Mouse (Mus musculus) MEL (cell line): ENCODE measurements around the gene Tgfb1i1. TPM values are rescaled to one million over a fixed set of nuclear protein-coding genes. Genes with fewer than 3 reads are reported as not detected.

ENCODE experiments used
- DNase-seq: peaks from one replicate; pipeline ENCODE4 v3.0.0; 2011; ENCODE audit warnings: low read depth, low spot score
- H3K27ac ChIP-seq: 2 replicates; pipeline ENCODE4 v1.5.1; 2012; ENCODE audit warnings: low read depth, mild to moderate bottlenecking, control low read depth, low read length, moderate library complexity; ENCODE audit not compliant: control insufficient read depth
- H3K27me3 ChIP-seq, 2 experiments: fragments of 150-350 bp in 1 of 2; sonication (generic) in 1 of 2; 2 replicates each; pipeline ENCODE4 v1.6.1; 2012; ENCODE audit warnings: low read length in 2 of 2, mild to moderate bottlenecking in 2 of 2, improper control_type of control experiment in 1 of 2, moderate library complexity in 1 of 2; ENCODE audit not compliant: insufficient read depth in 2 of 2, control insufficient read depth in 1 of 2
- H3K36me3 ChIP-seq, 2 experiments: 2 replicates each; pipeline ENCODE4 v1.6.1; 2012 to 2014; ENCODE audit warnings: low read length in 2 of 2, improper control_type of control experiment in 1 of 2, inconsistent platforms in 1 of 2, mild to moderate bottlenecking in 1 of 2; ENCODE audit not compliant: insufficient read depth in 2 of 2, control insufficient read depth in 1 of 2
- H3K4me1 ChIP-seq, 2 experiments: fragments of 150-350 bp in 1 of 2; sonication (generic) in 1 of 2; 2 replicates each; pipeline ENCODE4 v1.6.1; 2012; ENCODE audit warnings: low read length in 2 of 2, improper control_type of control experiment in 1 of 2, mild to moderate bottlenecking in 1 of 2; ENCODE audit not compliant: insufficient read depth in 2 of 2, control insufficient read depth in 1 of 2
- H3K4me3 ChIP-seq, 2 experiments: fragments of 150-350 bp in 1 of 2; sonication (generic) in 1 of 2; 2 replicates each; pipeline ENCODE4 v1.5.1; 2012; ENCODE audit warnings: low read depth in 2 of 2, low read length in 2 of 2, mild to moderate bottlenecking in 2 of 2, moderate library complexity in 2 of 2, control low read depth in 1 of 2, improper control_type of control experiment in 1 of 2; ENCODE audit not compliant: control insufficient read depth in 1 of 2, insufficient read depth in 1 of 2
- H3K79me2 ChIP-seq: 2 replicates; pipeline ENCODE4 v1.6.1; 2012; ENCODE audit warnings: mild to moderate bottlenecking, low read length, moderate library complexity; ENCODE audit not compliant: control insufficient read depth, poor library complexity, insufficient read depth
- H3K9ac ChIP-seq: 2 replicates; pipeline ENCODE4 v1.6.1; 2012; ENCODE audit warnings: low read depth, mild to moderate bottlenecking, control low read depth, low read length, moderate library complexity; ENCODE audit not compliant: control insufficient read depth, poor library complexity, severe bottlenecking
- H3K9me3 ChIP-seq: fragments of 150-350 bp; sonication (generic); replicated peaks from 2 replicates; pipeline ENCODE4 v1.6.1; 2012; ENCODE audit warnings: mild to moderate bottlenecking, low read length, improper control_type of control experiment, moderate library complexity; ENCODE audit not compliant: insufficient read depth
- BHLHE40 ChIP-seq: IDR thresholded peaks from 2 replicates; pipeline ENCODE4 v1.6.1; 2012; ENCODE audit warnings: low read depth, mild to moderate bottlenecking, inconsistent platforms, low read length, improper control_type of control experiment, borderline replicate concordance
- ELF1 ChIP-seq: IDR thresholded peaks from 2 replicates; pipeline ENCODE4 v1.6.1; 2014; ENCODE audit warnings: low read depth, mild to moderate bottlenecking, inconsistent platforms, low read length, improper control_type of control experiment, moderate library complexity
- GATA1 ChIP-seq: IDR thresholded peaks from 2 replicates; pipeline ENCODE4 v1.6.1; 2011; ENCODE audit warnings: low read depth, low read length, improper control_type of control experiment
- MAX ChIP-seq: IDR thresholded peaks from 2 replicates; pipeline ENCODE4 v1.6.1; 2011; ENCODE audit warnings: low read length, improper control_type of control experiment
- MXI1 ChIP-seq: IDR thresholded peaks from 2 replicates; pipeline ENCODE4 v1.6.1; 2011; ENCODE audit warnings: mild to moderate bottlenecking, low read depth, low read length, improper control_type of control experiment
- MYB ChIP-seq: IDR thresholded peaks from 2 replicates; pipeline ENCODE4 v1.6.1; 2011; ENCODE audit warnings: mild to moderate bottlenecking, low read depth, low read length, improper control_type of control experiment
- MYC ChIP-seq: IDR thresholded peaks from 2 replicates; pipeline ENCODE4 v1.6.1; 2011; ENCODE audit warnings: low read depth, mild to moderate bottlenecking, low read length, improper control_type of control experiment, moderate library complexity
- NELFE ChIP-seq: IDR thresholded peaks from 2 replicates; pipeline ENCODE4 v1.6.1; 2011; ENCODE audit warnings: low read depth, low read length, improper control_type of control experiment
- POLR2AphosphoS2 ChIP-seq: IDR thresholded peaks from 2 replicates; pipeline ENCODE4 v1.6.1; 2011; ENCODE audit warnings: low read length, improper control_type of control experiment
- RAD21 ChIP-seq: IDR thresholded peaks from 2 replicates; pipeline ENCODE4 v1.6.1; 2011; ENCODE audit warnings: mild to moderate bottlenecking, low read depth, low read length, improper control_type of control experiment
- SIN3A ChIP-seq: IDR thresholded peaks from 2 replicates; pipeline ENCODE4 v1.6.1; 2012; ENCODE audit warnings: low read length, improper control_type of control experiment, inconsistent platforms
- TAL1 ChIP-seq: IDR thresholded peaks from 2 replicates; pipeline ENCODE4 v1.6.1; 2012; ENCODE audit warnings: mild to moderate bottlenecking, inconsistent platforms, low read length, moderate library complexity, mixed read lengths
- TBP ChIP-seq: IDR thresholded peaks from 2 replicates; pipeline ENCODE4 v1.8.0; 2011; ENCODE audit warnings: low read depth, low read length, improper control_type of control experiment
- USF1 ChIP-seq: IDR thresholded peaks from 2 replicates; pipeline ENCODE4 v1.6.1; 2014; ENCODE audit warnings: low read depth, mild to moderate bottlenecking, inconsistent platforms, low read length, improper control_type of control experiment, moderate library complexity
- polyA plus RNA-seq, 2 experiments: library from polyadenylated mRNA; stranded (reverse) in 1 of 2; unstranded in 1 of 2; fragments of >175 nt in 1 of 2; fragments of >200 nt in 1 of 2; gene quantifications; 2 replicates each; pipeline versions ENCODE4 v1.2.1 to v1.2.4; 2012; ENCODE audit warnings: low replicate concordance in 2 of 2, low read depth in 1 of 2; ENCODE audit not compliant: insufficient read length in 2 of 2, insufficient read depth in 1 of 2, missing spikeins in 1 of 2
- total RNA-seq: library from RNA; depleted of rRNA; stranded (reverse); fragments of 300-350 nt; gene quantifications from 2 replicates; pipeline ENCODE4 v1.2.3, GENCODE M21; 2012

The Tgfb1i1 gene
- total and polyA plus RNA-seq, 3 experiments = 0.21 TPM; not detected in 2

DNA sequence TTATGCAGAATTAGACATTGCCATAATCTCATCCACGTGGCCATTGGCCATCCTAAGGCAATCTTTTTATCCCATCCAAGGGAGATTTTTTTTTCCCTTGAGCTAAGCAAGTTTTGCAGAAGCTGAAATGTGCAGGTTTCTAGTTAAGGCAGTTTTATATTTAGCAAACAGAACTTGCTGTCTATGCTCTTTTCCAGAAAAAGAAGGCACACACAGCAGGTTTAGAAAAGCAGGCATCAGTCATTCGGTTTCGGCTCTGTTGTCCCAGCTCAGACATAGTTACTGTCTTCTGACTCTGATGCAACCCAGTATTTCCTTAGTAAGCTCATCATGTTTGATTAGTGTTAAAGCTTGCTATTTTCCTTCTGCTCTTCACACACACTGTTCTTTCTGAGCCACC, 25.7 kb upstream of the Tgfb1i1 start:
- no peaks in the 10 kb centered on the region for H3K4me1 ChIP-seq
- H3K27me3 ChIP-seq = peaks cover 8 to 12% of the 10 kb centered on the region in 2 experiments
- TF ChIP-seq TBP = no peak
- no peak for TF ChIP-seq TAL1
- no peak for TF ChIP-seq MYB
- TF ChIP-seq USF1 = no peak
- no peak for TF ChIP-seq MAX
- no peak for TF ChIP-seq GATA1
- H3K27ac ChIP-seq = no peak overlapping the region
- H3K4me3 ChIP-seq = no peak overlapping the region
- no peaks in the 10 kb centered on the region for H3K9me3 ChIP-seq
- H3K9ac ChIP-seq = no peak overlapping the region
- no peaks in the 10 kb centered on the region for H3K79me2 ChIP-seq
- no peaks in the 10 kb centered on the region for H3K36me3 ChIP-seq
- no peak for DNase-seq

DNA sequence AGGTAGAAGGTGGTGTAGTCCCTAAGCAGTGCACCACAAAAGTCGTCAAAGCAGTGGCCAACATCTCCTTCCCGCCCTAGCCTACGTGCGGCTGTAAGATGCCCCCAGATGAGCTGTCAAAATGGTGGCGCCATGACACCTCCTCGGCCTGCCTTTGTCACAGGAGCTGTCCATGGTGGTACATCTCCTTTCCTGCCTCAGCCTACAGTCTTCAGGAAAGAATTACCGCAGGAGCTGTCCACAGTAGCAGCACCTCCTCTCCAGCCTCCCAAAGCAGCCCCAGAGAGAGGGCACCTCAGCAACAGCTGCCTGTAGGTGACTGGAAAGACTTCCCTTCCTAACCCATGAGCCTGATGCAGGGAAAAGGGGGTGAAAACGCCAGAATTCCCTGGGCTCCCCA, 14.9 kb upstream of the Tgfb1i1 start:
- no peak overlapping the region for H3K9ac ChIP-seq
- no peak overlapping the region for H3K27ac ChIP-seq
- H3K27me3 ChIP-seq = peaks cover 0 to 5% of the 10 kb centered on the region in 2 experiments; a peak in 3 of 4 replicates
- peak; percentile 89 for DNase-seq
- no peak overlapping the region for H3K4me3 ChIP-seq
- H3K9me3 ChIP-seq = no peaks in the 10 kb centered on the region
- H3K79me2 ChIP-seq = no peaks in the 10 kb centered on the region
- TF ChIP-seq MXI1 (peak; percentile 97), MYC (no peak), ELF1 (no peak), BHLHE40 (no peak), SIN3A (peak; percentile 99), RAD21 (no peak), NELFE (no peak)
- H3K36me3 ChIP-seq = no peaks in the 10 kb centered on the region
- peaks cover 0 to 2% of the 10 kb centered on the region in 2 experiments; a peak in 3 of 4 replicates for H3K4me1 ChIP-seq

DNA sequence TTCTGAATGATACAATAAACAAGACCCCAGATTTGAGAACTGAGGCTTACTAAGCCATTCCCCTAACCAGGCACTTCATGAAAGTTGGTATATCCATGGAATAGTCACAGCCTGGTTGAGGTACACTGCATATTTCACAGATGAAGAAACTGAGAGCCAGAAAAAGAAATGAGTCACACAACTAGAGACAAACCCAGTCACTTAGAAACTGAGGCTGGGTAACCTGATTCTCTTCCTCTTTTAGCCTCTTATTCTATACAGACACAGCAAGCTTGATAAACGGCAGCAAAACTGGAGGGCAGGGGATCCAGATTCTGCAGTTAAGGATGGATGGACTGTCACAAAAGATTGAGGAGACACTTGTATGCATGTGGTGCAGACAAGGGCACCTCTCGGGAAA, 11.8 kb upstream of the Tgfb1i1 start:
- Histone ChIP-seq H3K27ac (no peak overlapping the region), H3K36me3 (peaks cover 0 to 7% of the 10 kb centered on the region in 2 experiments; a peak in 2 of 4 replicates), H3K4me3 (no peak overlapping the region), H3K9ac (no peak overlapping the region), H3K79me2 (peaks cover 6% of the 10 kb centered on the region), H3K4me1 (peaks cover 0 to 11% of the 10 kb centered on the region in 2 experiments; a peak in 3 of 4 replicates), H3K9me3 (no peaks in the 10 kb centered on the region), H3K27me3 (no peaks in the 10 kb centered on the region; a peak in 1 of 4 replicates)
- DNase-seq = peak; percentile 62
- no peak for TF ChIP-seq POLR2AphosphoS2
- no peak for TF ChIP-seq GATA1
- TF ChIP-seq USF1 = no peak
